Mouse (Mus musculus): ENCODE measurements around the gene Gpr160.

Gpr160 gene

GRCm38 (mm10) chr3:30904658-30905057 lies 48.9 kb downstream of the Gpr160 start:
- no peak for DNase-seq (ENCODE audit: low spot score)

DNA sequence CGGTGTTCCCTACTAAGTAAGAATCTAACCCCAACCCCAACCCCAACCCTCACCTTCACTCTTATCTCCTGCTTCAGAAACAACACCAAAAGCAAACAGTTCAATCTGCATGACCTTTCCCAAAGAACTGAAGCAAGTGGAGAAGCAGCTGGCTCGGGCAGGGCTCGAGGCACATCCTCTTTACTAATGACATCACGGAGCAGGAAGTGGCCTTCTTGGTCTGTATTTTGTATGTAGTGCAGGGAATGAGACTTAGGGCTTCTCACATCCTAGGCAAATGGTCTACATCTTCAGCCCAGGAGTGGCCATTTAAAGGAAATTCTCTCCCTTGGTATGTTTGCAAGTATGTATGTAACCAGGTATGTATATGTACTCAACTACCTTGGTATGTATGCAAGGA lies 61.4 kb downstream of the Gpr160 start:
- no peak for DNase-seq (ENCODE audit: low spot score)

DNA sequence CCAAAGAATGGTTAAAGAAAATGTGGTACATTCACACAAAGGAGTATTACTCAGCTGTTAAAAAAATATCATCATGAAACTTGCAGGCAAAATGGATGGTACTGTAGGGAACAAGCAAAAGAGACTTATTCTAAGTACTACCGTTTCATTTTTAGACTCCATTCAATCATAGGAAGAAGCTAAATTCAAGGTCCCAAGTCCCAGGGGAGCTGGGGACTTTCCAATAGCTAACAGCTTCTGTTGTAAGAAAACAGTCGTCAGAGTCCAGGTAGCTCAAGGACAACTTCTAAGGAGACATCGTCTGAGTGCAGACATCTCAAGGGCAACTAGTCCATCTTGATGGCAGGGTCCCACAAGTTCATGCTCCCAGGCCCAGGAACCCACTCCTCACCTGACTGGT lies 71.9 kb downstream of the Gpr160 start:
- no peak for DNase-seq (ENCODE audit: low spot score)

- DNase-seq (ENCODE audit: low spot score) = no peak
Measured at GRCm38 (mm10) chr3:30929828-30930227, 74.1 kb downstream of the Gpr160 start.

GRCm38 (mm10) chr3:30934384-30934783 lies 78.6 kb downstream of the Gpr160 start:
- DNase-seq (ENCODE audit: low spot score) = no peak

Data from ovary, postnatal 36 days (tissue).